Mouse (Mus musculus) lung, postnatal 36 days (tissue): Measurements from ENCODE around the gene Gm10799.
"Not testable (repeated sequence)": the region's sequence is repeated elsewhere in the genome, so short reads cannot be mapped to it uniquely, and the experiment has no call there.

Experiments used
- DNase-seq: peaks from one replicate; pipeline ENCODE4 v3.0.0; 2022; ENCODE audit warnings: mixed read lengths

The Gm10799 gene

DNA sequence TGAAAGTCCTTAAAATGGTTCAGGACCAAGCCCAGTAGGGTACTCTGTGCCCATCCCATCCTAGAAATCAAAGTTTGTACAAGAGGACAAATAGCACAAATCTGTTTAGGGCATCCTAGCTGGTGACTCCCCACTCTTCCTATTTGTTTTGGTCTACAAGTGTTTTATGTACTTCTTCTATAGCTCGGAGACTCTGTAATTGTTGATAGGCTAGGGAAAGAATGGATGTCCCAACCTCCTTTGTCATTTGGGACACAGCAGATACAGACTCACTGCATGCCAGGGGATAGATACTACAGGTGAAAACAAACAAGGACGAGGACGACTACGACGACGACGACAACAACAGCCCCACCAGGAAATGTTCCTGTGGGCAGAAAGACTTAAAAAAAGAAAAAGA is at the start of gene Gm10799:
Gene Gm10799, minus strand, starts transcription at position 101 of the 400 bp plus-strand sequence.
- not testable (repeated sequence) for DNase-seq

DNA sequence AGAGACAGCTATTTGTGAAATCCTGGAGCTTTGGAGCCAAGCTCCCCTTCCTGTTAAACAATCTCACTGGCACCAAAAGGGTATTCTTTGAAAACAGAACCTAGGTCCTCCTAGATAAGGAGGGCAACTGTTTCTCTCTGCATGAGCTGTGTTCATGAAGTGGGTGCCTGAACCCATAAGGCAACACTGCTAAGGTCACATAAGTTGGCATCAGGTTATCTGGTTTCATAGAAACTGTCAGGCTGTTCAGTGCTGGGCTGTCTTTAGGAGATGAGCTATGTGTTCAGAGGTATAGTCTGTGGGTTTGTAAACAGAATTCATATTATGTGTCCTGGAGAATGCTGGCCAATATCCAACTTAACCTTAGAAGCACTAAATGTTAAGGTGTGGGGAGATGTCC is 48.8 kb upstream of the Gm10799 start:
- DNase-seq, result not testable (repeated sequence)

DNA sequence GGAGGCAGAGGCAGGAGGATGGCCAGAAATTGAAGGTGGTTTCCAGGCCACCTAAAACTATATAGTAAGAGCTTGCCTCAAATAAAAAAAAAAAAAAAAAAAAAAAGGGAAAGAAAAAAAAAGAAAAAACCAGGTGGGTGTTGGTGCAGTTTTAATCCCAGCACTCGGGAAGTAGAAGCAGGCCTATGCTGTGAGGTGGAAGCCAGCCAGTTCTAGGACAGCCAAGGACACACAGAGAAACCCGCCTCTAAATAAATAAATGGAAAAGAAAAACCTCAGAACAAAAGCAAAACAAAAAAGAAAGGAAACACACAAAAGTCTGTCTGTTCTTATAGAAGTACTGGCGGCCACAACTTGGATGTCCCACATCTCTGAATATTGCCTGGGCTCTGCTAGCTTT is 46.5 kb upstream of the Gm10799 start:
- DNase-seq, result no peak

DNA sequence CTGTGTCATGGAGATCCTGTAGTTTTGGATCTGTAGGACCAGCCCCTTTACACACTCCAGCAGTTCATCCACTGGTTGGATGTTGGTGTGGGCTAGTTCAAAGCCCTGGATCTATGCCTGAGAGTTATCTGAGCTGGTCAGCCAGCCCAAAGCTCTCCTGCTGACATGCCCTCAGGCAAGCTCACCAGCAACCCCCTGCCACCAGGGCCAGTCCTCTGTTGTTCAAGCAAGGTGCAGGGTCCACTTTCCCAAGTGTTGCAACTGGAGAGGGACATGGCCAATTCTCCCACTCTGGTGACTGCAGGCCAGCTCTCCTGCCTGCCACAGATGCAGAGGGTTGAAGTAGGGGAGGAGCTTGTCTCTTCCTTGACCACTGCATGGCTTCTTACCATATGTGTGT is 45.2 kb upstream of the Gm10799 start:
- not testable (repeated sequence) for DNase-seq

DNA sequence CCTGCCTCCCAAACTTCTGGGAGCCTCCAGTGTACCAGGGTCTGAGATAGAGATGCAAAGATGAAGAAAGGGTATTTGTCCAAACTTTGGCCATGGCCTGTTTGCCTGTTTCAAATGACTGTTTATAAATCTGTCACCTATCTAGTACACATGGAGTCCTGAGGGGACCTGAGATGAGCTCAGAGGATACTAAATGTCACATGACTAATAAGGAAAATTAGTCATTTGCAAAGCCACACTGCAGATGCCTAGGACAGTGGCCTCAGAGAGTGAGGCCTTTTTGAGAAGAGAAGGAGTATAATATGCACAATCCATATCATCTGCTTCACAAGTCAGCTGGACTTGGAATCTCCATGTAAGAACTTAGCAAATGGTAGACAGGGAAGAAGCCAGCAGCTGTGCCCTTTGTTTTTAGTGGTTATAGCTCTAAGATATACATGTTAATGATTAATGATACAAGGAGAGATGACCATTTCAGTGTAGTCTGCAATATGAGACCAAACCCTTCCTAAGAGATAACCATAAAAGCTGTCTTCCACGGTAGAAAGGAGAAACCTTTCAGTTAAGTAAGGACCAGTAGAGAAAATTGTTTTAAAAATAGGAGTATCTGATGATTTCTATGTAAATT is 42.9 kb upstream of the Gm10799 start:
- DNase-seq, result not testable (repeated sequence)

DNA sequence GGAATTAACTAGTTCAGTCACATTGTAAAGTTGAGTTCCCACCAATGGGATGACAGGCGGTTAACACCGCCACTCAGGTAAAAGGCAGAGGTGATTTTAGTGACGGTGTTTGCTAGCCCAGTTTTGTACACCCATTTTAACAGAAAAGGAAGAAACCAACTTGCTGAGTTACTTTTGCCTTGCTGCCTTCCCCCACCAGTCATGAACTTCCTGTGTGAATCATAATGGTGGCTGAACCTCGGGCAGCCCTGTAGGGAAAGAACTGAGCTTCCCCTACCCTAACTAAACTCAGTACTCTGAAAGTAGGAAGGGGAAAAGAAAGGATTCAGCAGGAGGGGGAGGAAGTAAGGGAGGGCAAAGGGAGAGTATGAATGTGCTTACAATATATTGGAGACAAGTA is 41.7 kb upstream of the Gm10799 start:
- no peak for DNase-seq

DNA sequence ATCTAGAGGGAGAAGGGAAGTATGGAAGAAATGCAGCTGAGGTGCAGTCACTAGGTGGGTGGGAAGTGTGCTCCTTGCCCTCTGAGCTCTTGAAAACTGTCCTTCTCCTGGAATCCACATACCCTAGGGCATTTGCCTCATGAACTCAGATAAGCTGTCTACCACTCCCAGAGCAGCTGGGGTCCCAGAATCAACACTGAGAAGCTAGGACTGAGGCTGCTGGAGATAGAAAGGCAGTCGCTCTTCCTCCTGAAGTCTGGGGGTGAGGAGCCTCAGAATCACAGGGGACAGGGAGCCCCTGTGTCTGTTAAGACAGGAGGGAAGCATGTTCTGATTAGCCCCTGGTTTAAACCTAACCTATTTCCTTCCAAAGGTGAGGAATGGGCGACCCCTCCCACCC is 41.2 kb upstream of the Gm10799 start:
- DNase-seq, result no peak

DNA sequence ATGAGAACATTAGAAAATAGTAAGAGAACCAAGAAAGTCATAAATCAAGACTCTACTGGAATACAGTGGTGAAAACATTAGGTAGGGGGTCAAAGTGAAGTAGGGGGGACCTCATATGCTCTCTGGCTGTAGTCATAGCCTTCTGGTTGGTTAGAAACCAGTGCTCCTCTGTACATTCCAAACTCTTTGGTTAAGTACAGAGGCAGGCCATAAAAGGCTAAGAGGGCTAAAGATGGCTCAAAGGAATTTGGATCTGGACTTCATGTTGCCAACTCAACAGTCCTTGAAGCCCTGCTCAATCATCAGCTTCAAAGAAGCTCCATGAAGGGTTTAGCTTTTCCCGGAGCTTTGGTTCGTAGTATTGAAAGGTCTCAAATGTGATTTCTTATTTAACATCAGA is 40.7 kb upstream of the Gm10799 start:
- not testable (repeated sequence) for DNase-seq

DNA sequence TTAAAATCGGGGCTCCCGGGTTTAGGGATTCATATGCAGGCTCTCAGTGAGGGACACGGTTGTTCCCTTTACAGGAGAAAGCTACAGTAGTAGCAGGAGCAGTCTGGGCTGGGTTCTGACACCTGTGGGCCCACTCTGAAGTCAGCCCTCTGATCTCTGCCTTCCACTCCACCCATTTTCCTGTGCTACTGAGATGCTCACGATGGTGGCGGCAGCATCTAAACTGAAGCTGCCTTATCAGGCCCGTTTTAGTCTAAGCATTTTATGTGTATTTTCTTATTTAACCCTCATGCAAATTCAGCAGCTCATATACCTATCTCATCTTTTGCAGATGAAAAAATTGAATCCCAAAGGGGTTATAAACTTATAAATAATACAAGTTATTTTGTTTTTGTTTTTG is 36.5 kb upstream of the Gm10799 start:
- no peak for DNase-seq

DNA sequence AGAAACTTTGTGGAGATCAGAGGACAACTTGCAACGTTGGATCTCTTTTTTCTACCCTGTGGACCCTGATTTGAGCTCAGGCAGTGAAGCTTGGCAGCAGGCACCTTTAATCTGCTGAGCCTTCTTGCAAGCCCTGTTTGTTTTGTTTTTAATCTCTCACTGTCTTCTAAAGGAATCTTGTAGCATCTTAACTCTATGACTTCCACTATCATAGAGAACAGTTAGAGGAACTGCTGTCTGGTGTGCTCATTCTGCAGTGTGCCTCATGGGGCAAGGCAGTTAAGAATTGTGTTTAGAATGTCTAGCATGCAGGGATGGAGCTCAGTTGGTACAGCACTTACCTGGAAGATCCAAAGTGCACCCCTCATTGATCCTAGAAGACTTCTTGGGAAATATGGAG is 31.6 kb upstream of the Gm10799 start:
- no peak for DNase-seq

DNA sequence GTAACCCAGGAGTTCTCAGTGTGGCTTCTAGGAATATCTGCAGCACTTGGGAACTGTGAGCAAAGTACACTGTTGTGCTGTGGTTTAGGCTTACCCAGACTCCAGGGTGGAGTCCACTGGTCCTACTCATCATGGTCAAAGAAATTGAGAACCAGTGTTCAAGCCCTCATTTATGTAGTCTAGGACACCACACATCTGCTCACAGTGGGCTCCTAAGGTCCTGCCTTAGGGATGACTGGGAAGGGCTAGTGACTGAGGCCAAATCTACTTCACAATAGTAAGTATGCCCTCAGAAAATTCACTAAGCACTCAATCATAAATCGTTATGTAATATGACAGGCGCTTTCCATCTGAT is 30.9 kb upstream of the Gm10799 start:
- DNase-seq, result no peak

DNA sequence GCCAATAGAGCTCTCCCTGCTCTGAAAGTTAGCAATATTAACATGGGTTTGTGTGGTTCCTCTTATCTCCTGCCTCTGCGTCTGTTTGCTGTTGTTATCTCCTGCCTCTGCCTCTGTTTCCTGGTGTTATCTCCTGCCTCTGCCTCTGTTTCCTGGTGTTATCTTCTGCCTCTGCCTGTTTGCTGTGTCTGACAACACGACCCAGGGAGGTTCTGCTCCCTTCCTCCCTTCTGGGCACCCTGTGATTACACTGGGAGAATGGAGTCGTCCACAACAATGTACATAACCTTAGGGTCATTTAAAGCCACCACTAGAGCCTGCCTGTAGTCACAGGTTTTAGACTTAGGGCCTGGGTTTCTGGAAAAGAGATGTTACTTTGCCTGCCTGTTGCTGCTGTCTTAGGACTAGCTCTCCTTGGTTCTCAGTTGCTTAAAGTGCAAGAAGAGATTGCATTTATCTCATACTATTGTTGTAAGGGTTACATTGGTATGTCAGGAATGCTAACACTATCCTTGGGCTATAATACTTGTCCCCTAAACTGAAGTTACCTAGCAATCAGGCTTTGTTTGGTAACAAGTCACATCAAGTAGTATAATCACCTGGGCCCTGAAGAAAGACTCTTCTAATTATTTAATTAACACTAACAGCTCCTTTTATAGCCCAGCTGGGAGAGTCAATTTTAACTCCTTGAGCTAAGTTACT is 30.3 kb upstream of the Gm10799 start:
- no peak for DNase-seq

DNA sequence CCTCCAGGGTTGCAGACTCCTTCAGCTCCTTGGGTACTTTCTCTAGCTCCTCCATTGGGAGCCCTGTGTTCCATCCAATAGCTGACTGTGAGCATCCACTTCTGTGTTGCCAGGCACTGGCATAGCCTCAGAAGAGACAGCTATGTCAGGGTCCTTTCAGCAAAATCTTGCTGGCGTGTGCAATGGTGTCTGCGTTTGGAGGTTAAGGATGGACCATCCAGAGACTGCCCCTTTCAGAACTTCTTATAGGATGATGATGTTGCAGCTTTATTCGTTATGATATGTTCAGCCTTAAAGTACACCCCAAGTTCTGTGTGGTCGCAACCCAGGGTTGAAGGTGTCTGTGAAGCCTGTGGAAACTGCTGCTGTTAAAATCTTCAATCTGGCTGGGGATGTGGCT is 29.0 kb upstream of the Gm10799 start:
- DNase-seq, result not testable (repeated sequence)

DNA sequence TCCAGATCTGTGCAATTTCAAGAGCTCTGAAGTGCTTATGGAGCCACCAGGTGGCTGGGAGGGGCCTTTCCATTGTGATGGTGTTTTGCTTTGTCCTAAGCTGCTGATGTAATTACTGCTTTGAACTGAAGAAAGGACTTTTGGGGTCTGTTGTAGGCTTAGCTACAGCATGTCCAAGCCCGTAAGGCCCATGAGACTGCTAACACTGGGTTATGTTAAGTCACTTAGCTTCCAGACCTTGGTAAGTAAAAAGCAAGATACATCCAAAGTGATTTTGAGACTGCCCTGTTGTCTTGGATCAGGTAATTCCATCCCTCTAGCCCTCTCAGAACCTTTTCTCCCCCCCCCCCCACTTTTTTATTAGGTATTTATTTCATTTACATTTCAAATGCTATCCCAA is 28.4 kb upstream of the Gm10799 start:
- DNase-seq, result not testable (repeated sequence)

DNA sequence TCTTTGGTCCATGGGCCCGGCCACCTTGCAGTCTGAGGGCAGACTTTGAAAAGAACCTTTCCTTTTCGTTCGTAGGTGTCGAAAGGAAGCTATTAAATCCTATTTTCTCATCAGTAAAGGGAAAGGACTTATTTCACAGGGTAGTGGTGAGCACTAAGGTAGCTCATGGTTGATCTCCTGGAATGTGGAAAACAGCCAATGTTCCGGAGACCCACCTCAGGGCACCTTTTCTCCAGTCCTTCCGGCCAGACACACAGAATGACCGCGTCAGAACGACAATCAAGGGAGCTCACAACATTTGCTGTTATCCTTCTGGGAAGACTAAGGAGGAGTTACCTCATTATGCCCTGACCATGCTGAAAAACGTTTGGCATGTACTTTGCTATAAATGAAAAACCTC is 27.9 kb upstream of the Gm10799 start:
- DNase-seq, result no peak

DNA sequence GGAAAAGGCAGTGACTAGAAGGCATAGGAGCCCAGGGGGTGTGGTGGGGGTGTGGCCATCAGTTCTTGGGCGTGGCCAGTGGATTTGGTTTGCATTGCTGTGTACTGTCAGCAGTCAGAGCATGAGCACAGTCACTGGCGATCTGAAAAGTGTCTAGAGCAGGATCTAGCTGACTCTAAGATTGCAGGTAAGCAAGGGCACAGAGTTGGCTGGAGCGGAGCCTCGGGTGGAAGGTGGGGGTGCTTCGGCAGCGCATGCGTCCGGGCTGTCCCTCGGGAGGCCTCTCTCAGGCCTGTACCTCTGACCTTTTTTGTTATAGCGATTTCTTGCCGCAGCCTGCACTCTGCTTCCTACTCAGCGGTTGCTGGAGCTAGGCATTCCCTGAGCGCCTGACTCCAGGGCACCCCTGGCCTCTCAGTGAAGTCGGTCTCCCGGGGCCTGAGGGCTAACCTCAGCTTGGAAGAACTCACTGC is 27.4 kb upstream of the Gm10799 start, which contains the start of gene Cd59a:
Gene Cd59a, plus strand, starts transcription at position 61 of the 473 bp plus-strand sequence.
- DNase-seq, result peak; percentile 92

DNA sequence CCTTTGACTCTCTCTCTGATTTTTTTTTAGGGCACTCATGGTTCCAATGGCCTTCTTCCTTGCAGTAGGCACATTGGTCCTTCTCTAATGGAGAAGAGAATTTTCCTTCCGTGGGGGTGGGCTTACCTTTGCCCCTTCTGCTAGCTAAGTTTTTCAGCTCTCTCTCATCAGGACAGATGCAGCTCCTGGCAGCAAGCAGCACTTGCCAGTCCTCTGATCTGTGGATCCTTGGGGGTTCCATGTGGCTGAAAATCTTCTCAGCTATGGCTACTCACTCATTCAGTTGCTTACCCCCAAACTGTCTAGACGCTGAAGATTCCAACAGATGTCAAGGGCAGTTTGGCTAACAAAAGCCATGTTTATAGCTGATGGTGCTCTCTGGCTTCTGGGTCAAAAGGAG is 25.0 kb upstream of the Gm10799 start:
- no peak for DNase-seq

DNA sequence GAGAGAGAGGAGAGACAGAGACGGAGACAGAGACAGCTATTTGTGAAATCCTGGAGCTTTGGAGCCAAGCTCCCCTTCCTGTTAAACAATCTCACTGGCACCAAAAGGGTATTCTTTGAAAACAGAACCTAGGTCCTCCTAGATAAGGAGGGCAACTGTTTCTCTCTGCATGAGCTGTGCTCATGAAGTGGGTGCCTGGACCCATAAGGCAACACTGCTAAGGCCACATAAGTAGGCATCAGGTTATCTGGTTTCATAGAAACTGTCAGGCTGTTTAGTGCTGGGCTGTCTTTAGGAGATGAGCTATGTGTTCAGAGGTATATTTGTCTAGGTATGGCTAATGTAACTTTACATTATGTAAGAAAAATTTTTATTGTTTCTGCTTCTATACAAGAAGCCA is 19.2 kb upstream of the Gm10799 start:
- DNase-seq, result not testable (repeated sequence)

DNA sequence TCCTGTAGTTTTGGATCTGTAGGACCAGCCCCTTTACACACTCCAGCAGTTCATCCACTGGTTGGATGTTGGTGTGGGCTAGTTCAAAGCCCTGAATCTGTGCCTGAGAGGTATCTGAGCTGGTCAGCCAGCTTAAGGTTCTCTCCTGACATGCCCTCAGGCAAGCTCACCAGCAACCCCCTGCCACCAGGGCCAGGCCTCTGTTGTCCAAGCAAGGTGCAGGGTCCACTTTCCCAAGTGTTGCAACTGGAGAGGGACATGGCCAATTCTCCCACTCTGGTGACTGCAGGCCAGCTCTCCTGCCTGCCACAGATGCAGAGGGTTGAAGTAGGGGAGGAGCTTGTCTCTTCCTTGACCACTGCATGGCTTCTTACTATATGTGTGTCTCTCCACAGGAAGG is 15.7 kb upstream of the Gm10799 start:
- DNase-seq, result not testable (repeated sequence)

DNA sequence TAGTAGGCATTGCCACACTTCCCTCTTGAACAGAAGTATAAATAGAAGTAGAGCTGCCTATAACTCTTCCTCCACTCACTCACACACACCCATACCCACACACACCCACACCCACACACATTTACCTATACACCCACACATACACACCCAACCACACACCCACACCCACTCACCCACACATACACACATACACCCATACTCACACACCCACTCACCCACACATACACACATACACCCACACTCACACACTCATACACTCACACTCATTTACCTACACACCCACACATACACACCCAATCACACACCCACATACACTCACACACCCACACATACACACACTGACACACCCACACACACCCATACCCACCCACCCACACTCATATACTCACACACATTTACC is 14.1 kb upstream of the Gm10799 start:
- DNase-seq, result no peak

DNA sequence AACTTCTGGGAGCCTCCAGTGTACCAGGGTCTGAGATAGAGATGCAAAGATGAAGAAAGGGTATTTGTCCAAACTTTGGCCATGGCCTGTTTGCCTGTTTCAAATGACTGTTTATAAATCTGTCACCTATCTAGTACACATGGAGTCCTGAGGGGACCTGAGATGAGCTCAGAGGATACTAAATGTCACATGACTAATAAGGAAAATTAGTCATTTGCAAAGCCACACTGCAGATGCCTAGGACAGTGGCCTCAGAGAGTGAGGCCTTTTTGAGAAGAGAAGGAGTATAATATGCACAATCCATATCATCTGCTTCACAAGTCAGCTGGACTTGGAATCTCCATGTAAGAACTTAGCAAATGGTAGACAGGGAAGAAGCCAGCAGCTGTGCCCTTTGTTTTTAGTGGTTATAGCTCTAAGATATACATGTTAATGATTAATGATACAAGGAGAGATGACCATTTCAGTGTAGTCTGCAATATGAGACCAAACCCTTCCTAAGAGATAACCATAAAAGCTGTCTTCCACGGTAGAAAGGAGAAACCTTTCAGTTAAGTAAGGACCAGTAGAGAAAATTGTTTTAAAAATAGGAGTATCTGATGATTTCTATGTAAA is 13.2 kb upstream of the Gm10799 start:
- not testable (repeated sequence) for DNase-seq

DNA sequence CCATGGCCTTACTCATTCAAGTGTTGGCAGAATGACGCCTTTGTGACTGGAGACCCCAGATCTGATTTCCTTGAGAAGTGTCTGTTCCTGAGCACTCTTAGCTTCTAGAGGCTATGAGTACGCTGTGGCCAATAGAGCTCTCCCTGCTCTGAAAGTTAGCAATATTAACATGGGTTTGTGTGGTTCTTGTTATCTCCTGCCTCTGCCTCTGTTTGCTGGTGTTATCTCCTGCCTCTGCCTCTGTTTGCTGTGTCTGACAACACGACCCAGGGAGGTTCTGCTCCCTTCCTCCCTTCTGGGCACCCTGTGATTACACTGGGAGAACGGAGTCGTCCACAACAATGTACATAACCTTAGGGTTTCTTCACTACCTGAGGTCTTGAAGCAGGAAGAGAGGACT is 9.9 kb upstream of the Gm10799 start:
- not testable (repeated sequence) for DNase-seq

DNA sequence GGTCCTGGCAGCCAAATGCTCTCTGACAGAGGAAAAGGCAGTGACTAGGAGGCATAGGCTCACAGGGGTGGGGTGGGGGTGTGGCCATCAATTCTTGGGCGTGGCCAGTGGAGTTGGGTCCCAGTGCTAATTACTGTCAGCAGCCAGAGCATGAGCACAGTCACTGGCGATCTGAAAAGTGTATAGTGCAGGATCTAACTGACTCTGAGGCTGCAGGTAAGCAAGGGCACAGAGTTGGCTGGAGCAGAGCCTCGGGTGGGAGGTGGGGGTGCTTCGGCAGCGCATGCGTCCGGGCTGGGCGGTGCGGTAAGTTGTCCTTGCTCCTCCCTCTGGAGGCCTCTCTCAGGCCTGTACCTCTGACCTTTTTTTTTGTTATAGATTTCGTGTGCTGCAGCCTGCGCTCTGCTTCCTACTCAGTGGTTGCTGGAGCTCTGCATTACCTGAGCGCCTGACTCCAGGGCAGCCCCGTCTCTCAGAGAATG is 1.4 kb upstream of the Gm10799 start, which contains the start of gene Cd59b:
Gene Cd59b, plus strand, starts transcription at position 146 of the 482 bp plus-strand sequence.
- peak; percentile 73 for DNase-seq

DNA sequence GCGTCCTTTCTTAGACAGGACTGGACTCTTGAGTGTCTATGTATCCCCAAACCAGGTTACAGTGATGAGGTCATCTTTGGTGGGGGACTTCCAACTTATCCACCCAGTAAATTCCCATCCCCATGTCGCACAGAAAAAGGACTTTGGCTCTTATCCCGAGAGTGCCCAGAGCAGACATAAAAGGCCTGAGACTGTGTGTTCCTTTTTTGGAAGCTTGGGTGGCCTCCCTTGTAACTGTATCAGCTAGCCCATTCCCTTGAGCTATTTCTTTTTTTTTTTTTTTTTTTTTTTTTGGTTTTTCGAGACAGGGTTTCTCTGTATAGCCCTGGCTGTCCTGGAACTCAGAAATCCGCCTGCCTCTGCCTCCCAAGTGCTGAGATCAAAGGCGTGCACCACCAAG is 2.8 kb downstream of the Gm10799 start, which contains the start of gene Gm10912:
Gene Gm10912, plus strand, starts transcription at position 301 of the 400 bp plus-strand sequence.
- DNase-seq, result not testable (repeated sequence)
